18 mouse cellular contexts compared by ENCODE assay signal in genomic region chr12:91660640-91661417, GRCm38 (mm10).
"Had no signal": no experiment of that assay in that cellular context is flagged by ENCODE, and none has a peak within 500 bp of the region (broad histone marks: within the 10 kb centered on the region; RNA-seq: fewer than 3 reads in every experiment).

No protein-coding gene starts in this region.

- DNase-seq: kidney, adult 11 months; kidney, adult 9 months; kidney, postnatal 10 days; kidney, postnatal 4 days; liver, embryonic 13.5 days; lung, adult 2 months; lung, postnatal 36 days; retina, postnatal 1 day; right cerebral cortex, postnatal 14 days; thymus, postnatal 36 days had no signal

- H3K4me2 ChIP-seq: limb, embryonic 12.5 days; liver, embryonic 13.5 days; midbrain, embryonic 11.5 days; midbrain, embryonic 15.5 days; neural tube, embryonic 13.5 days had no signal

- H3K9ac ChIP-seq: limb, embryonic 12.5 days; liver, embryonic 13.5 days; midbrain, embryonic 15.5 days; neural tube, embryonic 13.5 days had no signal

- H3K36me3 ChIP-seq: limb, embryonic 12.5 days; liver, embryonic 13.5 days; midbrain, embryonic 15.5 days; neural tube, embryonic 13.5 days had no signal

- H3K4me1 ChIP-seq: midbrain, embryonic 15.5 days; neural tube, embryonic 13.5 days had no signal

- H3K4me3 ChIP-seq: layer of hippocampus, adult 2 months; left cerebral cortex, adult 2 months; limb, embryonic 12.5 days; liver, embryonic 13.5 days; megakaryocyte, embryonic 14.5 days; midbrain, embryonic 15.5 days; neural tube, embryonic 13.5 days had no signal

- H3K9me3 ChIP-seq: limb, embryonic 12.5 days; liver, embryonic 13.5 days; megakaryocyte, embryonic 14.5 days; midbrain, embryonic 15.5 days; neural tube, embryonic 13.5 days had no signal

- H3K27ac ChIP-seq: layer of hippocampus, adult 2 months; left cerebral cortex, adult 2 months; limb, embryonic 12.5 days; liver, embryonic 13.5 days; midbrain, embryonic 15.5 days; neural tube, embryonic 13.5 days had no signal

- ATAC-seq: lung, postnatal 0 days; midbrain, embryonic 15.5 days had no signal

- H3K27me3 ChIP-seq: limb, embryonic 12.5 days; liver, embryonic 13.5 days; megakaryocyte, embryonic 14.5 days; midbrain, embryonic 15.5 days; neural tube, embryonic 13.5 days had no signal
